Mouse (Mus musculus) small intestine, adult 2 months (tissue): ENCODE results near the gene Irf9. TPM values are rescaled to one million over a fixed set of nuclear protein-coding genes. Genes with fewer than 3 reads are reported as not detected.

Source experiments
- H3K27ac ChIP-seq: fragments of 200-500 bp; 2 replicates; pipeline ENCODE4 v1.5.1; 2012; ENCODE audit warnings: low read depth, low read length, control low read depth, inconsistent platforms; ENCODE audit not compliant: insufficient read depth
- H3K27me3 ChIP-seq: fragments of 200-500 bp; 2 replicates; pipeline ENCODE4 v1.6.1; 2012; ENCODE audit warnings: mild to moderate bottlenecking, moderate library complexity, low read length, inconsistent platforms; ENCODE audit not compliant: control insufficient read depth, insufficient read depth
- H3K36me3 ChIP-seq: fragments of 200-500 bp; 2 replicates; pipeline ENCODE4 v1.6.1; 2012; ENCODE audit warnings: mild to moderate bottlenecking, low read length, control low read depth, inconsistent platforms; ENCODE audit not compliant: control insufficient read depth, insufficient read depth
- H3K4me1 ChIP-seq: fragments of 200-500 bp; 2 replicates; pipeline ENCODE4 v1.6.1; 2012; ENCODE audit warnings: low read length, inconsistent platforms, mixed read lengths; ENCODE audit not compliant: control insufficient read depth, insufficient read depth, insufficient read length
- H3K4me3 ChIP-seq: fragments of 200-500 bp; 2 replicates; pipeline ENCODE4 v1.5.1; 2012; ENCODE audit warnings: low read depth, mild to moderate bottlenecking, control low read depth, inconsistent platforms, low read length, moderate library complexity
- CTCF ChIP-seq: fragments of 200-500 bp; IDR thresholded peaks from 2 replicates; pipeline ENCODE4 v1.5.1; 2012; ENCODE audit warnings: low read depth, mild to moderate bottlenecking, control low read depth, inconsistent platforms, low read length, moderate library complexity, mixed read lengths; ENCODE audit not compliant: insufficient replicate concordance, insufficient read length; ENCODE audit errors: extremely low read depth
- POLR2A ChIP-seq: fragments of 200-500 bp; IDR thresholded peaks from 2 replicates; pipeline ENCODE4 v1.6.1; 2012; ENCODE audit warnings: low read depth, mild to moderate bottlenecking, control low read depth, inconsistent platforms, low read length, moderate library complexity
- WGBS: fragments of 180-500 bp; shearing (Covaris S2); methylation state at CpG from one replicate; pipeline ENCODE4 v1.1.7; 2018; 5-methylcytosine and 5-hydroxymethylcytosine counted together
- polyA plus RNA-seq: library from polyadenylated mRNA; depleted of rRNA; stranded (reverse); fragments of >200 nt; gene quantifications from 2 replicates; pipeline ENCODE4 v1.2.3, GENCODE M21; 2012; rRNA removed

The Irf9 gene
- 29.3 and 77.6 TPM in 2 replicates for polyA plus RNA-seq

DNA sequence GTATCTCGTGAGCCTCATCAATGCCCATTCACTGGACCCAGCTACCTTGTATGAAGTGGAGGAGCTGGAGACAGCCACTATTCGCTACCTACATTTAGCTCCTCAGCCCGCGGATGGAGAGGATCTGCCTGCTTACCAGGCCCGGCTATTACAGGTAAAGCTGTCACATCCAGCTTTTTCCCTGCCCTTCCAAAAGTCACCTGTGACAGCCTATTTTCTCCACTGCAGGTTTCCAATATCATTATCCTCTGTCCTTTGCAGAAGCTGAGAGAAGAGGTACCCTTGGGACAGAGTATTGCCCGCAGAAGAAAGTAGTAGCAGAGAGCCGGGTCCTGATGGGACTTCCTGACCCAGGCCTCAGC is at the start of gene Irf9:
TSS of gene Irf9 (plus strand) at position 301 of the 362 bp plus-strand sequence.
- Histone ChIP-seq H3K4me3 (peak within 1 kb of the TSS; percentile 78), H3K27ac (peak within 1 kb of the TSS; percentile 100), H3K36me3 (peaks cover 79% of the 10 kb centered on the region), H3K4me1 (peaks cover 23% of the 10 kb centered on the region; the same call in 1 of the 2 replicates), H3K27me3 (no peaks in the 10 kb centered on the region)
- TF ChIP-seq POLR2A, result no peak
- no peak for TF ChIP-seq CTCF
- 69% methylated on average over 7 of the region's 7 CpGs for WGBS

DNA sequence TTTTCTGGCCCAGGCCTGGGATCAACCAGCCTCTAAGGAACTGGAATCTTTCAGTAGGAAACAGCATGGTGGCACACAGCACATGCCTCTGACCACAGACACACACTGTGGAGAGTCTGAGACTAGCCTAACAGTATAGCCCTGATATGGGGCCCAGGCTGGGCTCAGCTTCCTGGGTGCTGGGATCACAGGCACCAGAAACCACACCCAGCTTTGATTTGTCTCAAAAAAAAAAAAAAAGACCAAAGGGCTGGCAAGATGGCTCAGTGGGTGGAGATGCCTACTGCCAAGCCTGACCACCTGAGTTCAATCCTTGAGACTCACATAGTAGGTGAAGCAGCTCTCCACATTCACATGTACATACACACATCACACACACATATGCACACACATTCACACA is 48.7 kb upstream of the Irf9 start:
- Histone ChIP-seq H3K36me3 (peaks cover 2% of the 10 kb centered on the region; the same call in 1 of the 2 replicates), H3K4me3 (no peak overlapping the region)

DNA sequence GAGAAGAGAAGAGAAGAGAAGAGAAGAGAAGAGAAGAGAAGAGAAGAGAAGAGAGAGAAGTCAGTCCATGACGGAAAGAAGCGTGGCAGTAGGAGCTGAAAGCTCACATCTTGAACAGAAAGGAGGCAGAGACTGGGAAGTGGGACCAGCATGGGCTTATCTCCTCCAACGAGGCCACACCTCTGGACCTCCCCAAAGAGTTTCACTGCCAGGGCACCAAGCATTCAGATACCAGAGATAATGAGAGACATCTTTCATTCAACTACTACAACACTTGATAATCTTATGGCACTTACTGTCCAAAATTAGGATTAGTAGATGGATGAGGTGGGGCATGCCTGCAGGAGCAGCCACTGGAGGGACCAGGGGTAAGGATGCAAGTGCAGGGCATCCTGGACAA is 47.6 kb upstream of the Irf9 start:
- no peak overlapping the region for H3K4me3 ChIP-seq
- 73% methylated on average over 3 of the region's 3 CpGs for WGBS

More for the DNA sequence above, 48.7 kb upstream of the Irf9 start:
- Histone ChIP-seq H3K4me1 (peaks cover 6% of the 10 kb centered on the region; the same call in 1 of the 2 replicates), H3K27me3 (no peaks in the 10 kb centered on the region), H3K27ac (no peak overlapping the region)
- TF ChIP-seq POLR2A (no peak), CTCF (no peak)

DNA sequence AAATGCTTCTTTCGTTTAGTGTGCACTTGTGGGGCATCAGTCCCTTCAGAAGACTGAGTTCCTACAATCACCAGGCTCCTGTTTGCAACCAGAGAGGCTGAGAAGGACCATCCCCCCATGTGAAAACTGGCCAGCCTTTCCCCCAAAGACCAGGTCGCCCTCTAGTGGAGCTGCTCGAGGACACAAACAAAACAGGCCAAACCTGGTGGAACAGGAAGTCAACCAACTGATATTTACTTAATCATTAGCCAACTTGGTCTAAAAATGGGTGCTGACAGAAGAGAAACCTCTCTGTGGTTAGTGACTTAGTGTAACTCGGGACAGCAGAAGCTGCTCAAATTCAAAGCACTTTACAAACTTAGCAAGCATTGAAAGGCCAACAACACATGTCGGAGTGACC is 46.4 kb upstream of the Irf9 start:
- Histone ChIP-seq H3K27me3 (no peaks in the 10 kb centered on the region), H3K4me3 (no peak overlapping the region), H3K4me1 (peaks cover 9% of the 10 kb centered on the region; the same call in 1 of the 2 replicates), H3K27ac (peak overlapping the region; percentile 48), H3K36me3 (peaks cover 3% of the 10 kb centered on the region)
- peak; percentile 91; the same call in 1 of the 2 replicates for TF ChIP-seq CTCF
- TF ChIP-seq POLR2A, result no peak
- 8% methylated on average over 5 of the region's 5 CpGs for WGBS

More for the DNA sequence above, 47.6 kb upstream of the Irf9 start:
- Histone ChIP-seq H3K27me3 (no peaks in the 10 kb centered on the region), H3K36me3 (no peaks in the 10 kb centered on the region), H3K4me1 (peaks cover 6% of the 10 kb centered on the region; the same call in 1 of the 2 replicates), H3K27ac (no peak overlapping the region)
- TF ChIP-seq POLR2A (no peak), CTCF (no peak)

DNA sequence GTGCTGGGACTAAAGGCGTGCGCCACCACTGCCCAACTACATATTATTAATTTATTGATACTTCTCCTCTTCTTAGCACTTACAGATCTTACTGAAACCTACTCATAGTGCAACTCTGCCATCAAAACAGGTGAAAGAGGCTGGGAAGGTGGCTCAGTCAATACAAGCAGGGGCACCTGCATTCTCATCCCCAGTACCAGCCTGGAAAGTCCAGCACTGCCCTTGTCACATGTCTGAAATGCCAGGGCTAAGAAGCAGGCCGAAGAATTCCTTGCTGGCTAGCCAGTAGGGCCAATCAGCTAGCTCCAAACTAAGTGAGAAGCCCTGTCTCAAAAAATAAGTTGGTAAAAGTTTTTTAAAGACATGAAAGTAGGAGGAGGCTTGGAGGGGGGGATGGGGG is 45.8 kb upstream of the Irf9 start:
- WGBS, result 66% methylated on average over 3 of the region's 3 CpGs
- Histone ChIP-seq H3K36me3 (peaks cover 3% of the 10 kb centered on the region), H3K27me3 (no peaks in the 10 kb centered on the region), H3K4me3 (no peak overlapping the region), H3K4me1 (peaks cover 9% of the 10 kb centered on the region; the same call in 1 of the 2 replicates), H3K27ac (peak overlapping the region; percentile 23; the same call in 1 of the 2 replicates)
- TF ChIP-seq CTCF (no peak), POLR2A (no peak)

DNA sequence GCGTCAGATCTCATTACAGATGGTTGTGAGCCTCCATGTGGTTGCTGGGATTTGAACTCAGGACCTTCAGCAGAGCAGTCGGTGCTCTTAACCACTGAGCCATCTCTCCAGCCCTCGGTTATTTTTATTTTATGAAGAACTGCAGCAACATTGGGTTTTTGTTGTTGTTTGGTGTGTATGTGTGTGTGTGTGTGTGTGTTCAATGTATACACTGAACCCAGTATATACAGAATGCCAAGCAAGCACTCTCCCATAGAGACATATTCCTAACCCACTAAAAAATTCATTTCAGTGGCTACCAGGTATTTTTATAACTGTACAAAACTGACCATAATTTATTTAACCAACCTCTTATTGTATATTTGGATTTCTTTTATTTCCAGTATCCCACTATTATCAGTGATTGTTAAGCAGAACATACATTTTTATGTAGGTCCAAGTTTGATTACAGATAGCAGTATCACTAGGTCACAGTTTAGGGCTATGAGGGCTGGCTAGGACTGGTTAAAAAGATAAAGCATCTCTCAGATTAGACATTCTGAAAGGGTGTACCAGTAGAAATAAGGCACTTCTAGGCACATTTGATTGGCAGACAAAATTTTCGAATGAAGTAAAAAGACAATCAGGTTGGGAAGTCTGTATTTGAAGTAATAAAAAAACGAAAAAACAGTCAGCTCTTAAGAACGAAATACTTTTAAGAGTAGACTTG is 44.5 kb upstream of the Irf9 start:
- Histone ChIP-seq H3K36me3 (peaks cover 15% of the 10 kb centered on the region), H3K4me3 (no peak overlapping the region), H3K27me3 (no peaks in the 10 kb centered on the region), H3K4me1 (peaks cover 9% of the 10 kb centered on the region; the same call in 1 of the 2 replicates), H3K27ac (no peak overlapping the region)
- WGBS, result 45% methylated on average over 6 of the region's 6 CpGs
- TF ChIP-seq POLR2A, result no peak
- no peak for TF ChIP-seq CTCF

DNA sequence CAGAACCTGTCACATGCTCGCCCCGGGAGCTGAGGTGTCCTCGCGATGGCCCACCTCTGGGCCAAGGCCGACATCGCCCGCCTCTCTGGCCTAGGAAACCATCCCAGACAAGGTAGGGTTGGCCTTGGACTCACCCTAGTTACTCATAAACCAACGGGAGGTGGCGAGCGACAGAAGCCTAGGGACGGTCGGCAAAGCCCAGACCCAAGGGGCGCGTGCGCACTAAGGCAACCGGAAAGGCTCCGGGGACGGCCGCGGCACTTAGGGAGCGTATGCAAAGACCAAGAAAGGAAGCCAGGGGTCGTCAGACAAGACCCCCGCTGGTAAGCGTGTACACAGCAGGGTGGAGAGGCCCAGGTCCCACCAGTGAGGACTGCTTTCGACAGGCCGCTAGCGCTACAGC is 43.6 kb upstream of the Irf9 start, which contains the start of gene Dcaf11:
TSS of gene Dcaf11 (plus strand) at position 208 of the 403 bp plus-strand sequence.
- WGBS, result under 1% methylated on average over 27 of the region's 27 CpGs
- Histone ChIP-seq H3K27ac (peak within 1 kb of the TSS; percentile 99), H3K36me3 (peaks cover 23% of the 10 kb centered on the region), H3K4me3 (peak within 1 kb of the TSS; percentile 78), H3K4me1 (peaks cover 6% of the 10 kb centered on the region; the same call in 1 of the 2 replicates), H3K27me3 (no peaks in the 10 kb centered on the region)
- TF ChIP-seq CTCF (no peak), POLR2A (peak; percentile 83)
